Mouse (Mus musculus) E14TG2a.4 (cell line): ENCODE measurements at regions not wholly inside any gene's neighbourhood (a gene's known extent, or its start where the extent isn't known, plus 50 kb on each side); places are given as distances from the start of the nearest gene placed in this dataset.

Experiments
- H3K27me3 ChIP-seq: 2 replicates; pipeline ENCODE4 v1.6.1; 2014; ENCODE audit warnings: low read length, control low read depth; ENCODE audit not compliant: insufficient read depth
- H3K36me3 ChIP-seq: 2 replicates; pipeline ENCODE4 v1.6.1; 2014; ENCODE audit warnings: low read length, control low read depth; ENCODE audit not compliant: insufficient read depth
- H3K4me1 ChIP-seq: replicated peaks from 2 replicates; pipeline ENCODE4 v1.6.1; 2014; ENCODE audit warnings: low read depth, low read length, control low read depth
- H3K4me3 ChIP-seq: replicated peaks from 2 replicates; pipeline ENCODE4 v1.5.1; 2014; ENCODE audit warnings: mild to moderate bottlenecking, low read length
- H3K9me3 ChIP-seq: 2 replicates; pipeline ENCODE4 v1.6.1; 2014; ENCODE audit warnings: low read length, control low read depth
- CTCF ChIP-seq: conservative IDR thresholded peaks from 2 replicates; pipeline ENCODE4 v1.5.1; 2014; ENCODE audit warnings: low read length
- NANOG ChIP-seq: IDR thresholded peaks from 2 replicates; pipeline ENCODE4 v1.6.1; 2014; ENCODE audit warnings: borderline replicate concordance, low read length, mixed read lengths
- POU5F1 ChIP-seq: IDR thresholded peaks from 2 replicates; pipeline ENCODE4 v1.6.1; 2014; ENCODE audit warnings: low read length, borderline replicate concordance

- H3K4me3 ChIP-seq, result no peak overlapping the region
- H3K27me3 ChIP-seq, result no peaks in the 10 kb centered on the region
- H3K36me3 ChIP-seq, result no peaks in the 10 kb centered on the region
- TF ChIP-seq CTCF, result no peak
- no peak for TF ChIP-seq POU5F1
- TF ChIP-seq NANOG, result no peak
- no peaks in the 10 kb centered on the region; the same call in 1 of the 2 replicates for H3K4me1 ChIP-seq
- no peaks in the 10 kb centered on the region for H3K9me3 ChIP-seq
These were observed 56.0 kb upstream of the Fbxl4 start for GRCm38 (mm10) chr4:22301148-22301942.

- Histone ChIP-seq H3K9me3 (no peaks in the 10 kb centered on the region), H3K36me3 (no peaks in the 10 kb centered on the region), H3K4me1 (no peaks in the 10 kb centered on the region; the same call in 1 of the 2 replicates), H3K27me3 (no peaks in the 10 kb centered on the region), H3K4me3 (no peak overlapping the region)
- TF ChIP-seq NANOG (no peak), CTCF (no peak), POU5F1 (no peak)
These were observed 55.5 kb upstream of the Fbxl4 start for GRCm38 (mm10) chr4:22301943-22302215.

DNA sequence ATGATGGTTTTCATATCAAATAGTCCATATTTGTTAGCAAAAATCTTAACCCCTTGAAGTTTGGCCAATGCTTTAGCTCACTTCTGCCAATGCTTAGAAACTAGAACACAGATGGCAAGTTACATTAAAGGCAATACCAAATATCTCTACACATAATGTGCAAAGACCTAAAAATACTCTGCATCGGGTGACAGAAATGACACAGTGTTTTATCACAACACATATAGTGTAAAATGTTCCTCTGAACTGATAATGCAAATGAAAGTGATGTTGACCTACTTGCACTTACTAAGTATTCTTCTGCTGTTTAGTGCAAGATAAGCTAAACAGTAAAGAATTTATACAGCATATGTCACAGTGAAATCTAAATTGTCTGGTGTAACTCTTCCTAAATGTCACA is 55.1 kb upstream of the Fbxl4 start:
- H3K9me3 ChIP-seq, result no peaks in the 10 kb centered on the region
- H3K27me3 ChIP-seq, result no peaks in the 10 kb centered on the region
- no peaks in the 10 kb centered on the region; the same call in 1 of the 2 replicates for H3K4me1 ChIP-seq
- H3K36me3 ChIP-seq, result no peaks in the 10 kb centered on the region
- no peak overlapping the region for H3K4me3 ChIP-seq
- TF ChIP-seq POU5F1, result no peak
- no peak for TF ChIP-seq CTCF
- TF ChIP-seq NANOG, result no peak
